Mouse (Mus musculus) limb, embryonic 12.5 days (tissue): ENCODE data around the gene Lrfn3. TPM values are rescaled to one million over a fixed set of nuclear protein-coding genes. Genes with fewer than 3 reads are reported as not detected.
A peak's percentile ranks its signal among the peaks of the same experiment; 100 is the strongest.

Experiments used
- ATAC-seq: fragments of 200-750 bp; cut with Nextera tagmentation; 2 replicates; pipeline ENCODE4 v1.8.0; 2017; ENCODE audit warnings: low read depth, moderate TSS enrichment; ENCODE audit not compliant: insufficient number of reproducible peaks, insufficient read depth, low FRiP score, low TSS enrichment
- H3K27ac ChIP-seq: fragments of 300-500 bp; sonication (generic); 2 replicates; pipeline ENCODE4 v1.5.1; 2016; ENCODE audit warnings: mild to moderate bottlenecking, moderate library complexity
- H3K27me3 ChIP-seq: fragments of 300-500 bp; sonication (generic); 2 replicates; pipeline ENCODE4 v1.6.1; 2016; ENCODE audit warnings: mild to moderate bottlenecking, moderate library complexity
- H3K36me3 ChIP-seq: fragments of 300-500 bp; sonication (generic); 2 replicates; pipeline ENCODE4 v1.6.1; 2016; ENCODE audit warnings: mild to moderate bottlenecking, moderate library complexity
- H3K4me1 ChIP-seq: fragments of 300-500 bp; sonication (generic); replicated peaks from 2 replicates; pipeline ENCODE4 v1.6.1; 2016
- H3K4me2 ChIP-seq: fragments of 300-500 bp; sonication (generic); 2 replicates; pipeline ENCODE4 v1.6.1; 2016; ENCODE audit warnings: mild to moderate bottlenecking, moderate library complexity
- H3K4me3 ChIP-seq: fragments of 300-500 bp; sonication (generic); replicated peaks from 2 replicates; pipeline ENCODE4 v1.5.1; 2016; ENCODE audit warnings: mild to moderate bottlenecking
- H3K9ac ChIP-seq: fragments of 300-500 bp; sonication (generic); replicated peaks from 2 replicates; pipeline ENCODE4 v1.6.1; 2016; ENCODE audit warnings: mild to moderate bottlenecking, moderate library complexity
- H3K9me3 ChIP-seq: fragments of 300-500 bp; sonication (generic); 2 replicates; pipeline ENCODE4 v1.6.1; 2016; ENCODE audit warnings: mild to moderate bottlenecking, moderate library complexity
- WGBS: fragments of 180-500 bp; shearing (Covaris S2); methylation state at CpG from one replicate; pipeline ENCODE4 v1.1.7; 2016; 5-methylcytosine and 5-hydroxymethylcytosine counted together
- polyA plus RNA-seq: library from polyadenylated mRNA; unstranded; fragments of >200 nt; fragmentation: Nextera tagmentation; extraction: Ambion mirVana; gene quantifications from 2 replicates; pipeline ENCODE4 v1.2.1, GENCODE M21; 2016

Lrfn3 gene
- polyA plus RNA-seq, 1 experiment from 2014 or later, result 6.2 TPM

- no peak for ATAC-seq
- no peak overlapping the region for H3K27ac ChIP-seq
- H3K27me3 ChIP-seq, result peaks cover 45% of the 10 kb centered on the region
- no peaks in the 10 kb centered on the region for H3K36me3 ChIP-seq
- H3K4me1 ChIP-seq, result peaks cover 6% of the 10 kb centered on the region; the same call in 1 of the 2 replicates
- H3K9me3 ChIP-seq, result no peaks in the 10 kb centered on the region
- H3K9ac ChIP-seq, result no peak overlapping the region
- WGBS, result 27% methylated on average over 21 of the region's 21 CpGs
- H3K4me3 ChIP-seq, result no peak overlapping the region
- no peak overlapping the region for H3K4me2 ChIP-seq
These were observed 15.8 kb downstream of the Lrfn3 start for GRCm38 (mm10) chr7:30346635-30347379.

- no peak overlapping the region for H3K27ac ChIP-seq
- H3K36me3 ChIP-seq, result no peaks in the 10 kb centered on the region
- 72% methylated on average over 5 of the region's 5 CpGs for WGBS
- H3K9ac ChIP-seq, result no peak overlapping the region
- no peak for ATAC-seq
- no peak overlapping the region for H3K4me2 ChIP-seq
- peaks cover 31% of the 10 kb centered on the region for H3K27me3 ChIP-seq
- H3K9me3 ChIP-seq, result no peaks in the 10 kb centered on the region
- H3K4me3 ChIP-seq, result no peak overlapping the region
- peaks cover 6% of the 10 kb centered on the region; the same call in 1 of the 2 replicates for H3K4me1 ChIP-seq
These were observed 23.0 kb downstream of the Lrfn3 start for GRCm38 (mm10) chr7:30339432-30340109.

GRCm38 (mm10) chr7:30336384-30336783, 26.2 kb downstream of the Lrfn3 start:
- WGBS, result 3% methylated on average over 9 of the region's 9 CpGs
- H3K9me3 ChIP-seq, result no peaks in the 10 kb centered on the region
- no peaks in the 10 kb centered on the region for H3K4me1 ChIP-seq
- no peak overlapping the region for H3K9ac ChIP-seq
- no peak overlapping the region for H3K27ac ChIP-seq
- peaks cover 46% of the 10 kb centered on the region for H3K27me3 ChIP-seq
- H3K36me3 ChIP-seq, result no peaks in the 10 kb centered on the region
- no peak for ATAC-seq
- H3K4me3 ChIP-seq, result no peak overlapping the region
- no peak overlapping the region for H3K4me2 ChIP-seq

GRCm38 (mm10) chr7:30335688-30336087, 26.9 kb downstream of the Lrfn3 start:
- H3K27me3 ChIP-seq, result peaks cover 44% of the 10 kb centered on the region
- H3K4me3 ChIP-seq, result no peak overlapping the region
- no peak overlapping the region for H3K9ac ChIP-seq
- 75% methylated on average over 6 of the region's 6 CpGs for WGBS
- no peaks in the 10 kb centered on the region for H3K36me3 ChIP-seq
- no peak overlapping the region for H3K4me2 ChIP-seq
- ATAC-seq, result no peak
- no peak overlapping the region for H3K27ac ChIP-seq
- no peaks in the 10 kb centered on the region for H3K4me1 ChIP-seq
- H3K9me3 ChIP-seq, result no peaks in the 10 kb centered on the region

GRCm38 (mm10) chr7:30334563-30334962, 28.0 kb downstream of the Lrfn3 start:
- H3K4me2 ChIP-seq, result no peak overlapping the region
- H3K27ac ChIP-seq, result no peak overlapping the region
- H3K4me1 ChIP-seq, result no peaks in the 10 kb centered on the region
- no peaks in the 10 kb centered on the region for H3K36me3 ChIP-seq
- 61% methylated on average over 5 of the region's 5 CpGs for WGBS
- peaks cover 43% of the 10 kb centered on the region for H3K27me3 ChIP-seq
- no peak overlapping the region for H3K9ac ChIP-seq
- no peak overlapping the region for H3K4me3 ChIP-seq
- ATAC-seq, result no peak
- H3K9me3 ChIP-seq, result no peaks in the 10 kb centered on the region

GRCm38 (mm10) chr7:30333436-30333835, 29.1 kb downstream of the Lrfn3 start:
- WGBS, result 65% methylated on average over 4 of the region's 4 CpGs
- no peak for ATAC-seq
- Histone ChIP-seq H3K4me3 (no peak overlapping the region), H3K4me1 (no peaks in the 10 kb centered on the region), H3K4me2 (no peak overlapping the region), H3K27ac (no peak overlapping the region), H3K9me3 (no peaks in the 10 kb centered on the region), H3K36me3 (no peaks in the 10 kb centered on the region), H3K27me3 (peaks cover 37% of the 10 kb centered on the region), H3K9ac (no peak overlapping the region)

DNA sequence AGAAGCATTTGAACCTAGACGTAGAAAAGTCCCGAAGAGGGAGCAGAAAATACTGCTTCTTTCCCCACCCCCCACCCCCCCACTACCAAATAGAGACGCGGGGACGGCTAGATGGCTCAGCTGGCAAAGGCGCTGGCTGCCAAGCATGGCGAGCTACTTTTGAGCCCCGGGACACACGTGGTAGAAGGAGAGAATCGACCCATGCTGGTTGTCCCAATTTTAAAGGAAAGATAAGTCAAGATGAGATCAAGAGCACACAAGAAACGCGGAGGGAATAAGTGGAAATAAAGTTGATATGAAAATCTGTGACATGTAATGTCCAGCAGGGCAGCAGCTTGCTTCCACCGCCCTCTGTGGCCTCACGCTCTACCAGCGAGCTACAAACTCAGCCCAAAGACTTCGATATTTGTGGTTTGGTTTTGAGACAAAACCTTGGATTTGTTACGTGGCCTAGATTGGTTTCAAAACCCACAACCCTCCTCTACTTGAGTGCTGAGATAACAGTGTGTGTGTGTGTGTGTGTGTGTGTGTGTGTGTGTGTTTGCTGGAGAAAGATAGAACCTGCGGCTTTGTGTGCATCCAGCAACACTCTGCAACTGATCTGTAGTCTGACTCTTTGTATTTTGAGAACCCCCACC, 29.8 kb downstream of the Lrfn3 start:
- ATAC-seq, result no peak
- Histone ChIP-seq H3K9ac (no peak overlapping the region), H3K4me3 (no peak overlapping the region), H3K9me3 (no peaks in the 10 kb centered on the region), H3K4me2 (no peak overlapping the region), H3K36me3 (no peaks in the 10 kb centered on the region), H3K27me3 (peaks cover 37% of the 10 kb centered on the region), H3K4me1 (no peaks in the 10 kb centered on the region), H3K27ac (no peak overlapping the region)
- WGBS, result 68% methylated on average over 18 of the region's 18 CpGs

GRCm38 (mm10) chr7:30331887-30332286, 30.7 kb downstream of the Lrfn3 start:
- no peaks in the 10 kb centered on the region for H3K4me1 ChIP-seq
- H3K27me3 ChIP-seq, result peaks cover 37% of the 10 kb centered on the region
- no peaks in the 10 kb centered on the region for H3K9me3 ChIP-seq
- H3K4me2 ChIP-seq, result peak overlapping the region; percentile 16; the same call in 1 of the 2 replicates
- H3K27ac ChIP-seq, result no peak overlapping the region
- 4% methylated on average over 13 of the region's 13 CpGs for WGBS
- no peak overlapping the region for H3K9ac ChIP-seq
- no peak overlapping the region for H3K4me3 ChIP-seq
- peak; percentile 57 for ATAC-seq
- no peaks in the 10 kb centered on the region for H3K36me3 ChIP-seq

DNA sequence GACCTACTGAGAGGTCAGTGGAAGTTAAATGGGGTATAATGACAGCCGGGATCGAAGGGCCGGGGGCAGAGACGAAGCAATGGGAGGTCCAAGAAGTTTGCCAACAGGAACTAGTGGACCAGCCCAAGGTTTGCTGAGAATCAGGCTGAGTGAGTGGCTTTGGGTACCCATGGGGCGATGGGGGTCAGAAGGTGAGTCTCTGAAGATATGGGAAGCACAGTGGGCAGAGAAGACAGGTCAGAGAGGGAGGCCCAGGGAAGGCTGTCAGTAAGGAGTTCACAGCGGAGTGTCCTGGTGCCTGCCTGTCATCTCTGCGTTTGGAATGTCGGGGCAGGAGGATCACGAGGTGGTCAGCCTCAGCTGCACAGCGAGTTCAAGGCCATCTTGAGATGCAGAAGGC, 34.2 kb downstream of the Lrfn3 start:
- WGBS, result 48% methylated on average over 10 of the region's 10 CpGs
- Histone ChIP-seq H3K4me2 (no peak overlapping the region), H3K27ac (no peak overlapping the region), H3K36me3 (no peaks in the 10 kb centered on the region), H3K4me1 (no peaks in the 10 kb centered on the region), H3K9me3 (peaks cover 7% of the 10 kb centered on the region; the same call in 1 of the 2 replicates), H3K27me3 (peaks cover 5% of the 10 kb centered on the region), H3K4me3 (no peak overlapping the region), H3K9ac (no peak overlapping the region)
- ATAC-seq, result no peak

DNA sequence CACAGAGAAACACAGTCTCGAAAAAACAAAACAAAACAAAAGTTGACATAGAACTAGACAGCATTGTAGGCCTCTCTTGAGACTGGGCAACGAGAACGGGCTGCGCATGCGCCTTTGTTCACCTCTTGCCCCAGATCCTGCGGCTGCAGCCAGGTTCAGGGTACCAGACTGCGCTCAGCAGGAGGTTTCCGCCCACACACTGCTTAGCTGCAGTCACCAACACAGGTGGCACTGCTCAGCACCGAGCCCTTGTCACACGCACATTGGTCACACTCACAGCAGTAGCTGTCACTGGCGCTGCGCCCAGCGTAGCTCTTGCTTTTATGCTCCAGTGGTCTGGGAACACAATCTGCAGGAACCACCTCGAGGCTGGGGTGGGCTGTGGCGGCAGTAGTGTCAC, 35.4 kb downstream of the Lrfn3 start:
- Histone ChIP-seq H3K4me3 (no peak overlapping the region), H3K9me3 (peaks cover 7% of the 10 kb centered on the region; the same call in 1 of the 2 replicates), H3K27ac (no peak overlapping the region), H3K4me1 (peaks cover 7% of the 10 kb centered on the region; the same call in 1 of the 2 replicates), H3K36me3 (no peaks in the 10 kb centered on the region), H3K9ac (no peak overlapping the region), H3K4me2 (no peak overlapping the region), H3K27me3 (no peaks in the 10 kb centered on the region)
- WGBS, result 64% methylated on average over 15 of the region's 15 CpGs
- ATAC-seq, result no peak

DNA sequence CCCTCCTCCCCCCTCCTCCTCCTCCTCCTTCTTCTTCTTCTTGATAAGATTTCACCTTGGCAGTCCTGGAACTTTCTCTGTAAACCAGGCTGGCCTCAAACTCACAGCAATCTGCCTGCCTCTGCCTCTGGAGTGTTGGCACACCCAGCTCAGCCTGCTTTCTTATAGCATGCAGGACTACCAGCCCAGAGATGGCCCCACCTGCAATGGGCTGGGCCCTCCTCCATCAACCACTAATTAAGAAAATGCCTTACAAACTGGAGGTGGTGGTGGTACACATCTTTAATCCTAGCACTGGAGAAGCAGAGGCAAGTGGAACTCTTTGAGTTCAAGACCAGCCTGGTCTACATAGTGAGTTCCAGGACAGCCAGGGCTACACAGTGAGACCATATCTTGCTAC, 36.1 kb downstream of the Lrfn3 start:
- Histone ChIP-seq H3K4me2 (no peak overlapping the region), H3K27me3 (no peaks in the 10 kb centered on the region), H3K4me3 (no peak overlapping the region), H3K9ac (no peak overlapping the region), H3K36me3 (no peaks in the 10 kb centered on the region), H3K27ac (no peak overlapping the region), H3K4me1 (peaks cover 8% of the 10 kb centered on the region), H3K9me3 (peaks cover 7% of the 10 kb centered on the region; the same call in 1 of the 2 replicates)
- ATAC-seq, result no peak
